Mouse (Mus musculus) layer of hippocampus, adult 2 months (tissue): Measurements from ENCODE around the gene Eya2. TPM values are rescaled to one million over a fixed set of nuclear protein-coding genes. Genes with fewer than 3 reads are reported as not detected.

Source experiments
- DNase-seq, 2 experiments: peaks; one replicate each; pipeline ENCODE4 v3.0.0; 2022; ENCODE audit warnings: low spot score in 2 of 2
- H3K27ac ChIP-seq: fragments of 200-600 bp; 2 replicates; pipeline ENCODE4 v1.8.1; 2022
- H3K4me3 ChIP-seq: fragments of 200-600 bp; 2 replicates; pipeline ENCODE4 v1.8.1; 2022; ENCODE audit warnings: mild to moderate bottlenecking
- CTCF ChIP-seq: fragments of 200-600 bp; conservative IDR thresholded peaks from 2 replicates; pipeline ENCODE4 v1.8.1; 2022; ENCODE audit warnings: antibody characterized with exemption, mild to moderate bottlenecking, moderate library complexity
- total RNA-seq, 2 experiments: library from RNA; stranded (reverse); gene quantifications; 2 replicates each; pipeline ENCODE4 v1.2.3; 2021

Gene Eya2
- total RNA-seq, 2 experiments from 2014 or later, result 2.0 to 2.9 TPM

DNA sequence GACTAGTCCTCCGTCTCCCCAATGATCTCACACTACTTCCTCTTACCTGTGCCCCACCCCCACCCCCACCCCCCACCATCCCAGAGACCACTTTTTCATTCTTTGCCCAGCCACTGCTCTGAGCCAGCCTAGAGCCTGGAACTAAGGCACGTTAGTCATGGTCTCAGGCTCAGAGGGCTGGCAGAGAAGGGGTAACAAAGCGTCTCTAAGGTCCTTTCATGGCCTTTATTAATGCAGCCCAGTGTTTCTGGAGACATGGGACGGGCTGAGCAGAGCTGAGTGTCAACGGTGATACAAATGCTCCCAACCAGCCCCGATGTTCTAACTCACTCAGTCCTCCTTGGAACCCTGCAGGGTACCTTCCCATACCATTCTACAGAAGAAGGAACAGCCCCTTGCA, 30.2 kb upstream of the Eya2 start:
- H3K27ac ChIP-seq, result no peak overlapping the region
- no peak overlapping the region for H3K4me3 ChIP-seq
- TF ChIP-seq CTCF, result no peak
- no peak for DNase-seq

- H3K4me3 ChIP-seq, result no peak overlapping the region
- no peak overlapping the region for H3K27ac ChIP-seq
- TF ChIP-seq CTCF, result no peak
- no peak for DNase-seq
These were observed 27.9 kb upstream of the Eya2 start for GRCm38 (mm10) chr2:165566898-165567297.

DNA sequence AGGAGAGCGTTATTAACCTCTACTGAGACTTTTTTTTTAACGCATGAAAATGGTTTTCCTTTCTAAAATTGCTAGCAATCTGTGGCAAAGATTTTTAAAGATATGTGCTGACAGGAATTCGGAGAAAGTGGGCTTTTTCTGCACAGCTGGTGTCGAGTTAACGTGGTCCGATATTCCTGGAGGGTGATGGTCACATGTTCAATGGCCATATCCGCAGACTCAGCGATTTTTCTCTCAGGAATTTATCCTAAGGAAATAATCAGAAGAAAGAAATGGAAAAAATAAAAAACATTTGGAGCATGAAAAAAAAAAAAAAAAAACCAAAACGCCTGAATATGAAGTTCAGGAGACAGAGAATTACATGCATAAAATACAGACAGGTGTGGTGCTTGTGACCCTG, 27.0 kb upstream of the Eya2 start:
- Histone ChIP-seq H3K27ac (no peak overlapping the region), H3K4me3 (no peak overlapping the region)
- TF ChIP-seq CTCF, result no peak
- no peak for DNase-seq

GRCm38 (mm10) chr2:165568911-165569310, 25.9 kb upstream of the Eya2 start:
- Histone ChIP-seq H3K27ac (no peak overlapping the region), H3K4me3 (no peak overlapping the region)
- DNase-seq, result no peak
- no peak for TF ChIP-seq CTCF

- TF ChIP-seq CTCF, result no peak
- H3K4me3 ChIP-seq, result no peak overlapping the region
- DNase-seq, result no peak
- no peak overlapping the region for H3K27ac ChIP-seq
These were observed 23.5 kb upstream of the Eya2 start for GRCm38 (mm10) chr2:165571216-165571778.

DNA sequence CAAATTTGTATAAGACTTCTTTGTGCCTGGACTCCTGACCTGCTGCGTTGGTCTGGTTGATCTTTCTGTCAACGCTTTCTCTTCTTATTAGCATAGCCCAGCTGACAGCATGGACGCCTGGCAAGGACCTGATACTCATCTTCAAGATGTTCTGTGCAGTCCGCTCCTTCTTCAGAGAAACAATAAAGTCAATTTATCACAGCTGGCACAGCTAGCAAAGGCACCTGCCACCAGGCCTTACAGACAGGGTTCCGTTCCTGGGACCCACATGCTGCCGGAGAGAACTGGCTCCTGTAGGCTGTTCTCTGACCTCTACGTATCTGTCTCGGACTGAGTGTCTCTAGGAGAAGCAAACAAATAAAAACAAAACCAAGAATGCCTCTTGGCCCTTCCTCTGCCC, 11.8 kb upstream of the Eya2 start:
- H3K4me3 ChIP-seq, result no peak overlapping the region
- H3K27ac ChIP-seq, result no peak overlapping the region
- no peak for TF ChIP-seq CTCF
- no peak for DNase-seq

- Histone ChIP-seq H3K4me3 (no peak overlapping the region), H3K27ac (no peak overlapping the region)
- no peak for TF ChIP-seq CTCF
- no peak for DNase-seq
These were observed 11.3 kb upstream of the Eya2 start for GRCm38 (mm10) chr2:165583518-165583917.

DNA sequence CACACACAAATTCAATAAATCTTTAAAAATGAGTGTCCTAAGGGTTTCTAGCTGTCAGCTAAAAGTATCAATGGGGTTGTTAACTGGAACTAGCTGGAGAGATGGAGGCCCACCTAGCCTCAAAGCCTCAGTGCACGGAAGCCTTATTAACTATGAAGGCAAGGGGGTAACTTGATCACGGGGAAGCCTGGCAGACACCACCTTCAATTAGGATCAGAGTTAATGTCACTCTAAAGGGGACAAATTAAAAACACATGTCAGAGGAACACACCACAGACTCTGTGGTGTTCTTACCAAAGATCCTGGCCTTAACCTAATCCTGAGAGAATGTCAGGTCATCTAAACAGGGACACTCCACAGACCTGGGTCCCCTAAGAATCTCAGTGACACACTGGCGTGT, 10.3 kb upstream of the Eya2 start:
- TF ChIP-seq CTCF, result no peak
- no peak for DNase-seq
- Histone ChIP-seq H3K4me3 (no peak overlapping the region), H3K27ac (no peak overlapping the region)

DNA sequence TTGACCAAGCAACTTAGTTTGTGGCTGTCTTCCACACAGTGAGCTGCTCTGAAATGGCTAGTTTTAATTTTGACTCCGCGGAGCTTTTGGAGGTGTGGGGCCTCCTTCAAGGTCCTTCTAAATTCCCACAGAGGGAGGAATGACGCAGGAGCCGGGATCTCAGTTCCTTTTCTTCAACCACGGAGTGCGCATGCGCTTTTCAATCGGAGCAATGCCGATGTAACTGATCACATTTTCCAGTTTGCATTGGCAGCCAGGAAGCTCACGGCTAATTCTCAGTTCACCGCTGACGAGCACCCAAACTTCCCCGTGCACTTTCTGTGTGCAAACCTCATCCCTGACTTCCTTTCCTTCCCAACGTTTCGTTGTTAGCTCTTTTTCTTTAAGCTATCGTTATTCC, 4.1 kb upstream of the Eya2 start:
- no peak for TF ChIP-seq CTCF
- Histone ChIP-seq H3K27ac (no peak overlapping the region), H3K4me3 (no peak overlapping the region)
- DNase-seq, result no peak

DNA sequence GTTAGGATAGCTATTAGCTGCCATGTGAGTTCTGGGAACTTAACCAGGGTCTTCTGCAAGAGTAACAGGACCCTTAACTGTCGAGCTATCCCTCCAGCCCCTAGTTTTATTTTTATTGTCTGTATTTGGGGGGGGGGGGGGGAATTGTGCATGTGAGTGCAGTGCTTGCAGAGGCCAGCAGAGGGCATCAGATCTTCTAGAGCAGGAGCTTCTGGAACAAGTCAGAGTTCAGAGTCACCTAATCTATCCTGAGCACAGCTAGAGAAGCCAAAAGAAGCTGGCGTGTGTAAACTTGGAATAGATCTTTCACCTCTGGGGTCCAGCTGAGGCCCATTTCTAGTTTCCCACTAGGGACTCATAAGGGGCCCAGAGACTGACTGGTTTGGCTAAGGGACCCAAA, 1.1 kb upstream of the Eya2 start:
- peak; percentile 52 for TF ChIP-seq CTCF
- Histone ChIP-seq H3K27ac (no peak overlapping the region), H3K4me3 (no peak overlapping the region)
- no peak for DNase-seq

DNA sequence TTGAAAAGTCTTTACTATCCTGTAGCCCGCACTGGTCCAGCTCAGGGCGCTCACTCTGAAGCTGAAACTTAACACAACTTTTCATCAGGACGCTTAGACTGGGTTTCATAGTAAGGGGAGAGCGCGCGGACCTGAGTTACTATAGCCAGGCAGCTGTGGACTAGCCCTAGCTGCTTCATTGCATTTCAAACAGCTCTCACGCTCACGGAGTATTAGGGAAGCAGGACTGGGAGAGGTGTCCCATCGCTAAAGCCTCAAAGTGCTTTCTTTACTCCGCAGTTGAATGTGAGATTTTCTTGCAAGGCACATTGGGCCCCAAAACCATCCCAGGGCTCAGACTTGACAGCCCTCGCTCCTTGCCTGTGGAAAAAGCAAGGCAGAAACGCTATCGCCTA, 841 bp downstream of the Eya2 start:
- DNase-seq, result no peak
- H3K4me3 ChIP-seq, result peak overlapping the region; percentile 41; the same call in 1 of the 2 replicates
- H3K27ac ChIP-seq, result no peak overlapping the region
- no peak for TF ChIP-seq CTCF

- H3K4me3 ChIP-seq, result no peak overlapping the region
- no peak for DNase-seq
- TF ChIP-seq CTCF, result no peak
These were observed 1.3 kb downstream of the Eya2 start for GRCm38 (mm10) chr2:165596141-165596540.

DNA sequence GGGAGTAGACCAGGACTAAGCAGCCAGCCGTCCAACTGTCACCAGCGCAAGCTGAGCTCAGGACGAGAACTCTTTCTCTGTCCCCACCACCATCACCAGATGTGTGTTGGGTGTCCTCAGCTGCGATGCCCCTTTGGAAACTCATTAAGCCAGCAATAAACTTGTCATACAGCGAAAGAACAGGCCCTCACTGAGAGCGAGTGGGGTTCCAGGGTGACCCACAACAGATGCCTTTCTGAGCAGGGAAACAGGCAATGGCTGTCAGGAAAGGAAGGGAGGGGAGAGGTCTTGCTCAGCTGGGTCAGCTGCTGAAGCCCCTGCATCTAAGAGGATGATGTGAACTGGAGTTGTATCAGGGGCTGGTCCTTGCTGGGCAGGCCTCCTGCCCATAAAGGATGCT, 2.7 kb downstream of the Eya2 start:
- Histone ChIP-seq H3K27ac (no peak overlapping the region), H3K4me3 (no peak overlapping the region)
- no peak for TF ChIP-seq CTCF
- DNase-seq, result no peak

More at GRCm38 (mm10) chr2:165596141-165596540, 1.3 kb downstream of the Eya2 start:
- H3K27ac ChIP-seq, result no peak overlapping the region

DNA sequence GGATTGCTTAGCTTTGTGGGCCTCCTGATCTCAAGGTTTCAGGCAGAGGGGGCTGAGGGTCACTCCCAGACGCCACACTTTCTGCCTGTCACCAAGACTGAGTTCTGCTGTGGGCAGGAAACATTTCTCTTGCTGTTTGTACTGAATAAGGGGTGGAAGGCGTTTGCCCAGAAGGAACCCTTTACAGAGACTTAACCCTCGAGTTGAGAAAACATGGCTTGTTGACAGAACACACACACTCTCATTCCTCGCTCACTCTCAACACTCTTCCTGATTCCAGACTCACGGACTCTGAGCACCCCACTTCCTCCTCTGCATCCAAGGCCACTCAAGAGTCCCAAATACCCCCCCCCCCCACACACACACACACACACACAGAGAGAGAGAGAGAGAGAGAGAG, 3.3 kb downstream of the Eya2 start:
- TF ChIP-seq CTCF, result no peak
- Histone ChIP-seq H3K4me3 (no peak overlapping the region), H3K27ac (no peak overlapping the region)
- DNase-seq, result no peak

- Histone ChIP-seq H3K4me3 (no peak overlapping the region), H3K27ac (no peak overlapping the region)
- no peak for TF ChIP-seq CTCF
- no peak for DNase-seq
These were observed 4.7 kb downstream of the Eya2 start for GRCm38 (mm10) chr2:165599566-165599965.
